Mouse (Mus musculus) forebrain, embryonic 10.5 days (tissue): ENCODE results near the gene Il4ra. TPM values are rescaled to one million over a fixed set of nuclear protein-coding genes. Genes with fewer than 3 reads are reported as not detected.

Experiments used
- DNase-seq: peaks from one replicate; pipeline ENCODE4 v3.0.0-alpha.2; 2017; ENCODE audit warnings: low spot score; ENCODE audit errors: extremely low spot score
- H3K27ac ChIP-seq: fragments of 300-500 bp; sonication (generic); 2 replicates; pipeline ENCODE4 v1.5.1; 2016; ENCODE audit warnings: mild to moderate bottlenecking
- H3K27me3 ChIP-seq: fragments of 300-500 bp; sonication (generic); 2 replicates; pipeline ENCODE4 v1.6.1; 2016; ENCODE audit warnings: mild to moderate bottlenecking; ENCODE audit not compliant: poor library complexity, severe bottlenecking
- H3K36me3 ChIP-seq: fragments of 300-500 bp; sonication (generic); replicated peaks from 2 replicates; pipeline ENCODE4 v1.6.1; 2016; ENCODE audit warnings: mild to moderate bottlenecking, moderate library complexity
- H3K4me1 ChIP-seq: fragments of 300-500 bp; sonication (generic); 2 replicates; pipeline ENCODE4 v1.6.1; 2016
- H3K4me3 ChIP-seq: fragments of 300-500 bp; sonication (generic); 2 replicates; pipeline ENCODE4 v1.5.1; 2016; ENCODE audit warnings: mild to moderate bottlenecking, moderate library complexity
- H3K9me3 ChIP-seq: fragments of 300-500 bp; sonication (generic); 2 replicates; pipeline ENCODE4 v1.6.1; 2016; ENCODE audit warnings: mild to moderate bottlenecking, moderate library complexity
- WGBS: fragments of 180-500 bp; shearing (Covaris S2); methylation state at CpG from one replicate; pipeline ENCODE4 v1.1.7; 2016; 5-methylcytosine and 5-hydroxymethylcytosine counted together
- polyA plus RNA-seq: library from polyadenylated mRNA; unstranded; fragments of >200 nt; fragmentation: Nextera tagmentation; extraction: Ambion mirVana; gene quantifications from 2 replicates; pipeline ENCODE4 v1.2.1, GENCODE M21; 2016

Gene Il4ra
- polyA plus RNA-seq, 1 experiment from 2014 or later: 4.0 TPM

DNA sequence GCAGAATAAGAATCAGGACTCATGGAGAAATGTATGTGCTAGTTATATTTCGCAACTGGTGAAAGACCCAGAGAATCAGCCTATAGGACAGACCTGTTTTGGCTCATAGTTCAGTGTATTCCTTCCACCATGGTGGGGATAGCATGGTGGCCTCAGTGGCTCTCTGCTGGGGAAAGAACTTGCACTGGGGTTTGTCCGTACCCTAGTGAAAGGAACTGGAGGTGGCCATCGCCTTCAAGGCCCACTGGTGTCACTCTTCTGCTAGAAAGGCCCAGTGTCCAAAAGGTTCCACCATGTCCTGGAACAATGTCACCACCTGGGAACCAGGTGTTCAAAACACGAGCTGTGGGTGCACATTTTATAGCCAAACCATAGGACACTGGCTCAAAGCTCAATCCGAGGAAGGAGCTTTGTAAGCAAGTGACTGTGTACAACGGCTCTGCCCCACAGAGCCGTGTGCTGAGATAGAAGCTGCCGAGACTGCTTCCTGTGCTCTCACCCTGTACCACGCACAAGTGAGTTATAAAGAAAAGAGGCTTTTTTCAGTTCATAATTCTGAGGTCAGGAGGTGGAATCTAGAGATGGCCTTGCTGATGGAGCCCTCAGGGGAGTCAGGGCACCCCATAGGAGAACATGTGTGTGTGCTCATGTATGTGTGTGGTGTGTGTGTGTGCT, 27.8 kb downstream of the Il4ra start:
- no peak overlapping the region for H3K27ac ChIP-seq
- H3K9me3 ChIP-seq: no peaks in the 10 kb centered on the region
- no peaks in the 10 kb centered on the region for H3K36me3 ChIP-seq
- H3K27me3 ChIP-seq: peaks cover 9% of the 10 kb centered on the region; the same call in 1 of the 2 replicates
- WGBS: 88% methylated on average over 9 of the region's 9 CpGs
- H3K4me3 ChIP-seq: no peak overlapping the region
- no peak for DNase-seq
- H3K4me1 ChIP-seq: peaks cover 12% of the 10 kb centered on the region

DNA sequence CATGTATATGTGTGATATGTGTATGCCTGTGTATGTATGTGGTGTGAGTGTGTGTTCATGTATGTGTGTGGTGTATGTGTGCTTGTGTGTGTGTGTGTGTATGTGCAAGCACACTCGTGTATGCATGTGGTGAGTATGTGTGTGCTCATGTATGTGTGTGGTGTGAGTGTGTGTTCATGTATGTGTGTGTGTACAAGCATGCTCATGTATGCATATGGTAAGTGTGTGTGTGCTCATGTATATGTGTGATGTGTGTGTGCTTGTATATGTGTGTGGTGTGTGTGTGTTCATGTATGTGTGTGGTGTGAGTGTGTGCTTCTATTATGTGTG, 28.3 kb downstream of the Il4ra start:
- DNase-seq: no peak
- Histone ChIP-seq H3K4me1 (peaks cover 12% of the 10 kb centered on the region), H3K27me3 (peaks cover 9% of the 10 kb centered on the region; the same call in 1 of the 2 replicates), H3K4me3 (no peak overlapping the region), H3K9me3 (no peaks in the 10 kb centered on the region), H3K27ac (no peak overlapping the region), H3K36me3 (no peaks in the 10 kb centered on the region)
- 85% methylated on average over 1 of the region's 1 CpGs for WGBS

DNA sequence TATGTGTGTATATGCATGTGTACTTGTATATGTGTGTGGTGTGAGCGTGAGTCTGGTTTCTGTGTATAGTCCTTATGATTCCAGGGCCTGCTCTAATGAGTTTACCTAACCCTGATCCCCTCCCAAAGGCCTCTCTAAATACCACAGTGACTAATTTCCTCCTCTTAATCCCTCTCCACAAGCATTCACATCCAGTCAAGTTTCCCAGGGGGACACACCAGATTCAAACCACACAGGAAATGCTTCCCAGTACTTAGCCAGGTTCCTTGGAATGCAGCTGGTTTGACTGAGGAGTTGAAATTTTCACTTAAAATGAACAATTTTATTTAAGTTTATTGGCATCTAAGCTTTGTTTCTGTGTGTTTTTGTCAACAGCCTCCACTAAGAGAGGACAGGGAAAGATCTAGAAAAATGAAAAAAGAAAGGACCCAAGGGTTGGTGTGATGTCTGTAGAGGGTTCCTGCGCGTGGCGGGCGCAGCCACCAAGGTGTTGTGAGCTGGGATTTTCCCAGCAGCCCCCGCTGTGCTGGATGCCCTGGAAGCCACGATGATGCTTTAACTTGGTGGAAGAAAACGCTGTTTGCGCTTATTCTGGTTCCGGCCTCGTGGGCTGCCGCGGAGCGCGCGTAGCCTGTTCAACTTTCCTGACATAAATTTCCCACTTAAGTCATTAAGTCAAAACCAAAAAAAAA, 28.9 kb downstream of the Il4ra start:
- 10% methylated on average over 16 of the region's 16 CpGs for WGBS
- H3K9me3 ChIP-seq: no peaks in the 10 kb centered on the region
- H3K27me3 ChIP-seq: peaks cover 9% of the 10 kb centered on the region; the same call in 1 of the 2 replicates
- H3K4me3 ChIP-seq: peak overlapping the region; percentile 53
- H3K27ac ChIP-seq: peak overlapping the region; percentile 73
- no peak for DNase-seq
- peaks cover 12% of the 10 kb centered on the region for H3K4me1 ChIP-seq
- no peaks in the 10 kb centered on the region for H3K36me3 ChIP-seq

DNA sequence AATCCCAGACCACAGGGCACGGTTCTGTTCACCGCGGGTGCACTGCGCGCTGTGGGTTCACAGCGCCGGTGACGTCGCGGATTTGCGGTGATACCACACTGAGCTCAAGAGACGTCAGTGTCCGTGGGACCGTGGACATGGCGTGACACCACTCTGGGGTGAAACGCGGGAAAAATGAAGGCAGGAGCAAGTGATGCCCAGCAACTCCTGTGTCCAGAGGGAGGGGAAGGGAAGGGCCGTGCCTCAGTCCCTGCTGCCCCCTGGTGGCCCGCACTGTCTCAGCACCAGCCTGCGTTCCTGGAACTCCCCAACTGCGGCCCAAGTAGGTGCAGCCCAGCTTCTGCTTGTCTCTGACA, 29.4 kb downstream of the Il4ra start:
- Histone ChIP-seq H3K4me1 (peaks cover 12% of the 10 kb centered on the region), H3K36me3 (no peaks in the 10 kb centered on the region), H3K27ac (peak overlapping the region; percentile 73), H3K4me3 (peak overlapping the region; percentile 53), H3K27me3 (peaks cover 9% of the 10 kb centered on the region; the same call in 1 of the 2 replicates), H3K9me3 (peaks cover 1% of the 10 kb centered on the region)
- WGBS: 3% methylated on average over 21 of the region's 21 CpGs
- peak; percentile 85 for DNase-seq

DNA sequence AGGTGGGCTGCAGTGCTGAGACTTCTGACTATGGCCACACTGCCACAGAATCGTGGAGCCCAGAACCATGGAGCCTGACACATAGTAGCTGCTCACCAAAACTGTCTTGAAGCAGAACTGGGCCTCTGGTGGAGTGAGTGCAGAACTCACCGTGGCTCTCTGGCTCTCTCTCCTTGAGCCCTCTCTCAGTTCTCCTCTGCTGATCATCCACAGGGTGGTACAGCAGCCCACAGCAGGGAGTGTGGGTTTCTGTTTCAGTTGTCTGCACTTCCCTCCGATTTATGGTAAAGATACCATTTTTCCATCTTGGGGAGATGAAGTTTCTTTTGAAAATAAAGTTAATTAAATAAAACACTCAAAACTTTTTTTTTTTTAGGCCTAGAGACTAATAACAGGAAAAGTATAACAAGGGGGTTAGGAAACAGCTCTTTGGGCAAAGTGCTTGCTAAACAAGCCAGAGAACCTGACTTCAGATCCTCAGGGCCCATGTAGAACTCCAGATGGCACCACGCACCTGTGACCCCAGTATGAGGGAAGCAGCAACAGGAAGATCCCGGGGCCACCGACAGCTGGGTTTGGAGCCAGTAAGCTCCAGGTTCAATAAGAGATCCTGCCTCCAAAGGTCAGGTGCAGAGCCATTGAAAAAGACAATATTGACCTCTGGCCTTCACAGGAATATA, 31.5 kb downstream of the Il4ra start:
- Histone ChIP-seq H3K9me3 (peaks cover 4% of the 10 kb centered on the region), H3K4me3 (no peak overlapping the region), H3K4me1 (peaks cover 12% of the 10 kb centered on the region), H3K36me3 (no peaks in the 10 kb centered on the region), H3K27ac (no peak overlapping the region), H3K27me3 (peaks cover 9% of the 10 kb centered on the region; the same call in 1 of the 2 replicates)
- 76% methylated on average over 6 of the region's 6 CpGs for WGBS
- DNase-seq: no peak

DNA sequence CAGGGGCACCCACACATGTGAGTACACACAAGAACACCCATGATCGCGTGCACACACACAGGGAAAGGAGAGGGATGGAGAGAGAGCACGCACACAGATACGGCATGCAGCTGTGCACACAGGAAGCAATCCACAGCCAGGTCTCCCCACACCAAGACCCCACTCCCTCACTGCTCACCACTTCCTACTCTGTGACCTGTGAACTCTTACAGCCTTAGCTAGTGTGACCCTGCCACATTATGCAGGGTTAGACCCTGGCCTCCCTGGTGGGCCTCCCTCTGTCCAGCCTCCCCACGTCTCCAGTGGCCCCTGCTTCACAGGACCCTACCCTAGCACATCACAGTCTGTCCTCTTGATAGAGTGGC, 32.1 kb downstream of the Il4ra start:
- H3K27ac ChIP-seq: no peak overlapping the region
- 92% methylated on average over 5 of the region's 5 CpGs for WGBS
- peaks cover 4% of the 10 kb centered on the region for H3K9me3 ChIP-seq
- peaks cover 12% of the 10 kb centered on the region for H3K4me1 ChIP-seq
- DNase-seq: no peak
- peaks cover 9% of the 10 kb centered on the region; the same call in 1 of the 2 replicates for H3K27me3 ChIP-seq
- no peak overlapping the region for H3K4me3 ChIP-seq
- H3K36me3 ChIP-seq: no peaks in the 10 kb centered on the region

DNA sequence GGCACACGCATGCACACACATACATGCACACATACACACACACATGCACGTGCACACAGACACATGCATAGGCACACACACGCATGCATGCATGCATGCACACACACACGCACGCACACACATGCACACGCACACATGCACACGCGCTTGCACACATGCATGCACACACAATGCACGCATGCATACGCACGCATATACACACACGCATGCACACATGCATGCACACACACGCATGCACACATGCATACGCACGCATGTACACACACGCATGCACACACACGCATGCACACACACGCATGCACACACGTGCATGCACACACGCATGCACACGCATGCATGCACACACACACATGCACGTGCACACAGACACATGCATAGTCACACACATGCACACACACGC, 34.4 kb downstream of the Il4ra start:
- Histone ChIP-seq H3K9me3 (peaks cover 4% of the 10 kb centered on the region), H3K4me3 (no peak overlapping the region), H3K4me1 (peaks cover 3% of the 10 kb centered on the region; the same call in 1 of the 2 replicates), H3K36me3 (no peaks in the 10 kb centered on the region), H3K27me3 (peaks cover 9% of the 10 kb centered on the region; the same call in 1 of the 2 replicates), H3K27ac (no peak overlapping the region)
- WGBS: 97% methylated on average over 23 of the region's 23 CpGs
- DNase-seq: no peak

DNA sequence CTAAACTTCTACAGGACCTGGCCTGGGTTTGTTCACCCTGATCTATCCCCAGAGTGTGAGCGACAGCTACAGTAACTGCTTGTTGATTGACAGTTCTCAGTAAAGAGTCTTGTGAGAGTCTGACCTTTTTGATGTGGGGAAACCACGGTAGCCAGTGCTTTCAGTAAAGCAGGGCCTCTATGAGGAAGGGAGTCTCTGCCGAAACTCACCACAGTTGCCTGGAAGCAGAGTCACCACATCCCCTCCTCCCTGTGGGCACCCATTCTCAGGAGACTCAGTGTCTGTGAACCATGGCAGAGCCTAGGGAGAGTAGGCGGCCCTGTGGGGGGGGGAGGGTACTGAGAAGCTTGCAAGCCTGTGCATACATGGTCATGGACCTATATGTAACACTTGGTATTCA, 36.8 kb downstream of the Il4ra start:
- DNase-seq: no peak
- Histone ChIP-seq H3K9me3 (peaks cover 4% of the 10 kb centered on the region), H3K36me3 (no peaks in the 10 kb centered on the region), H3K27ac (no peak overlapping the region), H3K4me1 (no peaks in the 10 kb centered on the region), H3K27me3 (no peaks in the 10 kb centered on the region), H3K4me3 (no peak overlapping the region)
- 85% methylated on average over 4 of the region's 4 CpGs for WGBS

DNA sequence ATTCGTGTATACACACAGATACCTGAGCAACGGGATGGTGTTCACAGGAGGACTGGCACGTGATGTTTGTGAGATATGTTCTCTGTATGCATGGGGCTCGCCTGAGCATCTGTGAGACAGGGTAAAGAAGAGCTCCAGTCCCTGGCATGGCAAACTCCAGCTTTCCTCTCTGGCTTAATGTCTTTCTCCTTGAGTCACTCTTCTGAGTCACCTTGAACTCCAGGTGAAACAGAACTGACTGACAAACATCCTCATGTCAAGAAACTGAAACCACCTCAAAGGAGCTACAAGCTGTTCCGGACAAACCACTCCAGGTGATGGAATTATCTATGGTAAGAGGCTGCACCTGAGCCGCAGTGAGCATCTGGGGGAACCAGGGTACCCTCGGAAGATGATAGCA, 38.0 kb downstream of the Il4ra start:
- Histone ChIP-seq H3K9me3 (peaks cover 4% of the 10 kb centered on the region), H3K27me3 (no peaks in the 10 kb centered on the region), H3K27ac (no peak overlapping the region), H3K4me1 (no peaks in the 10 kb centered on the region), H3K4me3 (no peak overlapping the region), H3K36me3 (no peaks in the 10 kb centered on the region)
- WGBS: 88% methylated on average over 7 of the region's 7 CpGs
- DNase-seq: no peak

DNA sequence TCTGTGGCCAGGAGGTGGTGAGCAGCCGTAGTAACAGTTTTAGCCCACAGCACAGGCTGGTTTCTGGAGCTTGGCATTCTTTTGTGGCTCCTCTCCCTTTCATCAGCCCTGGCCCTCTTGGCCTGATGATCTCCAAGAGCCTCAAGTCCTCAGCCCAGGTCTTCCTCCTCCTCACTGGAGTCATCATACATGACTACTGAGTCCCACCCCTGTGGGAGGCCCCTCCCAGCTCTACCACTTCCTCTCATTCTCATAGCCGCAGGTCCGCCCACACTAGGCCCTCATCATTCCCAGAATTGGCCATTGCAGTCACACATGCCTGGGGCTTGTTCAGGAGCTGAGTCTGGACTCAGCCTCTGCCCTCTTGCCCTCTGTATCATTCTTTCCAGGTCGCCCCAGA, 41.9 kb downstream of the Il4ra start:
- WGBS: 80% methylated on average over 4 of the region's 4 CpGs
- Histone ChIP-seq H3K36me3 (no peaks in the 10 kb centered on the region), H3K4me1 (no peaks in the 10 kb centered on the region), H3K27me3 (no peaks in the 10 kb centered on the region), H3K9me3 (no peaks in the 10 kb centered on the region), H3K27ac (no peak overlapping the region), H3K4me3 (no peak overlapping the region)
- no peak for DNase-seq

DNA sequence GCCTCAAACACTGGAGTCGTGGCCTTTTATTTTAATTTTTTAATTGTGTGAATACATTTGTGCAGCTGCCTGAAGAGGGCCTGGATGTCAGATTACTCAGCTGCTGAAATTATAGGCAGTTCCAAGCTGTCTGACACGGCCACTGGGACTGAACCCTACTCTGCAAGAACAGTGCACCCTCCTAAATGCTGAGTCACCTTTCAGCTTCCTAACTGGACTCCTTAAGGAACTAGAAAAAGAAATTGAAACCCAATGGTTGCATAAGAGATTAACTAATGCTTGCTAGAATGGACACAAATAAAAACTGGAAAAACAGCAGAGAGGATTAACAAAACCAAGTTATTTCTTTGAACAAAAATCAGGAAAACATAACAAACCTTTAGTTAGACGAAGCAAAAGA, 44.5 kb downstream of the Il4ra start:
- DNase-seq: no peak
- Histone ChIP-seq H3K9me3 (no peaks in the 10 kb centered on the region), H3K4me1 (peaks cover 5% of the 10 kb centered on the region; the same call in 1 of the 2 replicates), H3K27me3 (no peaks in the 10 kb centered on the region), H3K4me3 (no peak overlapping the region), H3K27ac (no peak overlapping the region), H3K36me3 (no peaks in the 10 kb centered on the region)
- WGBS: 72% methylated on average over 3 of the region's 3 CpGs

DNA sequence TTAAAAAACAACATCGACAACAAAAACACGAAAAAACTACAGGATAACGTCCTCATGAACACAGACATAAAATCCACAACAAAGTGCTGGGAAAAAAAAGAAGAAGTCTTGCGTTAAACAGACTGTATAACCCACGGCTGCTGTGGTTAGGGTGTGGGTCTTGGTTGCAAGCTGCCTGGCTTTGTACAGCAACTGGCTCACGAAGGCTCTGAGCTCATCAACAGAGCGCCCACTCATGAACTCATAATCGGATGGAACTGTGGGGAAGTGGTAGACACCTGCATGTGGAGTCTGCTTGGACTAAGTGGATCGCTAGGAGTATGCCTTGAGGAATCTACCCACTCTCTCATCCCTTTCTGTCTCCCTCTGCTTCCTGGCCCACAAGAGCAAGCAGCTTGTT, 45.2 kb downstream of the Il4ra start:
- no peak for DNase-seq
- Histone ChIP-seq H3K36me3 (no peaks in the 10 kb centered on the region), H3K27me3 (no peaks in the 10 kb centered on the region), H3K9me3 (no peaks in the 10 kb centered on the region), H3K4me1 (peaks cover 5% of the 10 kb centered on the region; the same call in 1 of the 2 replicates), H3K27ac (no peak overlapping the region), H3K4me3 (no peak overlapping the region)
- WGBS: 92% methylated on average over 9 of the region's 9 CpGs
